Mouse (Mus musculus): ENCODE results near the gene Sec14l4. TPM values are rescaled to one million over a fixed set of nuclear protein-coding genes. Genes with fewer than 3 reads are reported as not detected.

Sec14l4 gene
- total RNA-seq, 4 experiments from 2014 or later, result 0.25 to 0.76 (median 0.52) TPM

DNA sequence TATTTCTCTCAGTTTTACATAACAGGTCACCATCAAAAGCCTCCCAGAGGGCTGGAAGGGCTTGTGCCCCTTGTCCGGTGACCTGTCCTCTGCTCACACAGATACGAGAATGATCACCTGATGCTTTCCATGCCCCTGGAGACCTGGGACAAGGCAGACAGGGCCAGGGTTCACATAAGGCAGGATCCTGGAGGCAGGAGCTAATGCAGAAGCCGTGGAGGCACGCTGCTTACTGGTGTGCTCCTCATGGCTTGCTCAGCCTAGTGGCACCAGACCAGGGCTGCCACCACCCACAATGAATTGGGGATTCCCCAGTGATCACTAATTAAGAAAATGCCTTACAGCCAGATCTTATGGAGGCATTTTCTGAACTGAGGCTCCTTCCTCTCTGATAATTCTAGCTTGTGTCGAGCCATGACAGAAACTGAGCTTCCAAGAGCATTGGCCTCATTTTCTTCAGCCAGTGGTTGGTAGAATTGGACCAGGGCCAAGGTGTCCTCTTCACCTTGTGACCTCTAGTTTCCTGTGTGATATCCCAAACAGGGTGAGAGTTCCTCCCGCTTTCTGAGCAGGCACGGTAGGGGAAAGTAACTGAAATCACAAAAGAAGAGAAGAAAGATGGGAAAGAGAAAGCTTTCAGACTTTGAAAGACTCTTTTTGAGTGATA is 47.1 kb downstream of the Sec14l4 start:
- DNase-seq (ENCODE audit: low spot score in 2 of 2), result no peak

DNA sequence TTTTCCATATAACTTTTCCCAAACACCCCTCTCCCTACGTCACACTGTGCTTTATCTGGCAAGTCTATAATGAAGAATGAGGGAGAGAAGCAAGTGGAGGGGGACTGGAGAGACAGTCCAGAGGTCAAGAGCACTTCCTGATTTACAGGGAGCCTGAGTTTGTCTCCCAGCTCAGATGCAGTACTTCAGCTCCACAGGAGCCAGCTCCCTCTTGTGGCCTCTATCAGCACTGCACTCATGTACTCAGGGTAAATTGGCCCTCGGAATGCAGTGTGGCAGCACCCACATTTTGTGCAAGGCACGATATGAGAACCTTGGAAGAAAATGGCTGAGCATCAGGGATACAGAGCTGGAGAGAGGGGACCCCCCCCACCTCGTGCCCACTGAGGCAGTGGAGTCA is 49.0 kb downstream of the Sec14l4 start:
- DNase-seq (ENCODE audit: low spot score in 2 of 2), result peak in 1 of 2 experiments; percentile 82

DNA sequence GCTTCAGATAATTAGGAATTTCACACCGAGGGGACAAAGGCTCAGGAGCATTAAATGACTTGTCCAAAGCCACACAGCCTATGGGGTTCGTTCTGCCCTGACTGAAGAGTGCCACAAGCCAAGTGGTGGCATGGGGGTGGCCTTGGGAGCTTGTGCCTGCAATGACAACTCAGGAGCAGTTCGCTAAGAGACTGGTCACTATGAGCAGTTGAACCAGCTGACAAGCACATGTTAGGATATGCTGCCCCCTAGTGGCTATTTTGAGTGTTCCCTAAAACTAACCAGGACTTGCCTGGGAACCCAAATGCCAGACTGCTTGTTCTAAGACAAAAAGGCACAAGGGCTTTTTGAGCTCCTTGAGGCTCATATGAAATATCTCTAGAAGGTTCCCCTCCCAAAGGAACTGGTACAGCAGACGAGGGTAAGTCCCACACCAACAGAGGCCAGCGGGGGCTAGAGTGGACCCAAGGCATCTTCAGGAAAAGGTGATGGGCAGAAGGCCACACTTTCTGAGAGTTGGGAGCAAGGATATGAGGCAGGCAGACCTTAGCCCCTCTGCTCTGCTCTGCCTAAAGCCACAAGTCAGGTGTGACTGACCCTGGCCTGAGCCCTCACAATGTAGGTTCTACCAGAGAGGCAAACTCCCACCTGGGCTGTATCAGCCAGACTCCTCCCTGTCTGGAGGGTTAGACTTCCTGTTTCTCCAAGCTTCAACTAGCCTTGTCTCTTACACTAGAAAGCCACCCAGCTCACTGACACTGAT is 52.2 kb downstream of the Sec14l4 start:
- DNase-seq (ENCODE audit: low spot score in 2 of 2), result peak in 1 of 2 experiments; percentile 73

DNA sequence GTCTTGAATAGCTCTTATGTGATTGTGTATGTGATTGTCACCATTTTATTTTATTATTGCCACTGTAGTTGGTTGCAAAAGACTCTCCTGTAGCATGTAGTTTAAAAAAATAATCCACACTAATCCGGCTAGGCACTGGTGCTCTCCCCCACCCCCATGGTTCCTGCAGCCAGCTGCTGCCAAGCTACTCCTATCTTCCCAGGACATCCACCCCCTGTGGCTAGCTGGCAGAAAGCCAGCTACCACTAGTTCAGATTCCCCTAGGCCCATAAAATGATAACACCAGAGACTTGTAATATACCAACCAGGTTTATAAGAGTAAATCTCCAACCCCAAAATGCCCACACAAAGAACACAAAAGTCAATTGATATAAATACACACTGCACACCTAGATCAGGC is 55.0 kb downstream of the Sec14l4 start:
- DNase-seq (ENCODE audit: low spot score in 2 of 2), result no peak

DNA sequence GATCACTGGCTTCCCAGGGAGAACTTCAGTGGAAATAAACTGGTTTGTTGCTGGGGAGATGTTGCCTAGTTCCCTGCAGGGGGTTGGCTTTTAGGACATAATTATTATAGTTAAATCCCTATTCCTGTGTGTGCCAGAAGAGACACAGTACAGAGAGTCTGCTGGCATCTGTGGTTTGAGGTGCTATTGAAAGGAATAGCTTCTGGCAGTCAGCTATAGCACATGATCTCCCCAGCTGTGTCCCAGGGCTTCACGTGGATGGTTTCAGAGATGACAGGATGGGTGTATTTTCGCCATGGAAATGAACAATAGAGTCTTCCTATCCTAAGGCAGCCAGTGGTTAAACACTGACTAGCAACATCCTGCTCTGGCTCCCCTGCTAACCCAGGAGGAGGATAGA is 56.0 kb downstream of the Sec14l4 start:
- peak in 1 of 2 experiments; percentile 57 for DNase-seq (ENCODE audit: low spot score in 2 of 2)

DNA sequence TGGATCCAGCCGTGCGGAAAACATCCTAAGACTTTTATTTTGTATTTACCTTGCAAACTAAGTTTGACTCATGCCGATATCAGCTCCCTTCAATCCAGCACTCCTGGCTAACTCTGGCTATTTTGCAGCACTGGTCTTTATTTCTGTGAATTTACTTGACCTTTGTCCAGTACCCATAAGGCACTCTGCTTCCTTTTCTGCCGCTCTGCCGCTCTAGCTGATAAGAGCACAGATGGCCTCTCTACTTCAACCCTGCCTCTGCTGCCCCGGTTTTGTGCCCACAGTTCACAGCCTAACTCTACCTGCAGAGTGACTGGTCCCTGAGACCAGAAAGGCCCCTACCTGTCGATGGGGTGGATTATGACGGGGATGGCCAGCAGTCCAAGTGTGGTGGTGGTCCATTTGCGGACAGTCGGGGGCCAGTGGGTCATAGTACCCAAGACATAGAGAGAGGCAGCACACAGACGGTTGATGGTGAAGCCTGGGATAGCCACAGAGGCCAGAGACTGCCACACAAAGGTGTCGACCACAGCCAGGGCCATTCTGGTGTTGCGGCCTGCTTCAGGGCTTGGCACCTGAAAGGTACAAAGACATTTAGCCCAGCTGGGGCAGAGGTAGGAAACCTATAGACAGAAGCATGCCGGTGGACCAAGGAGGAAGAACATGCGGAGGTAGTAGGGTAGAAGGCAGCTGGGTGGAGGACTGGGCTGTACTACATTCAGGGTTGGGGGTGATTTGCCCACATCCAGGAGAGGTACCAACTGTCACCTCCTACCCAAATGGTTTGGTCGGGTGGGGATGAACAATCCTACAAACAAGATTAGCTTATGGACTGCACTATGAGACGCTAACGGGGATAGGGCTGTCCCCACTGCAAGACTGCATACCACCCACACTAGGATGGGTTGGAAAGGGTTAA is 62.5 kb downstream of the Sec14l4 start:
- DNase-seq (ENCODE audit: low spot score in 2 of 2), result no peak

DNA sequence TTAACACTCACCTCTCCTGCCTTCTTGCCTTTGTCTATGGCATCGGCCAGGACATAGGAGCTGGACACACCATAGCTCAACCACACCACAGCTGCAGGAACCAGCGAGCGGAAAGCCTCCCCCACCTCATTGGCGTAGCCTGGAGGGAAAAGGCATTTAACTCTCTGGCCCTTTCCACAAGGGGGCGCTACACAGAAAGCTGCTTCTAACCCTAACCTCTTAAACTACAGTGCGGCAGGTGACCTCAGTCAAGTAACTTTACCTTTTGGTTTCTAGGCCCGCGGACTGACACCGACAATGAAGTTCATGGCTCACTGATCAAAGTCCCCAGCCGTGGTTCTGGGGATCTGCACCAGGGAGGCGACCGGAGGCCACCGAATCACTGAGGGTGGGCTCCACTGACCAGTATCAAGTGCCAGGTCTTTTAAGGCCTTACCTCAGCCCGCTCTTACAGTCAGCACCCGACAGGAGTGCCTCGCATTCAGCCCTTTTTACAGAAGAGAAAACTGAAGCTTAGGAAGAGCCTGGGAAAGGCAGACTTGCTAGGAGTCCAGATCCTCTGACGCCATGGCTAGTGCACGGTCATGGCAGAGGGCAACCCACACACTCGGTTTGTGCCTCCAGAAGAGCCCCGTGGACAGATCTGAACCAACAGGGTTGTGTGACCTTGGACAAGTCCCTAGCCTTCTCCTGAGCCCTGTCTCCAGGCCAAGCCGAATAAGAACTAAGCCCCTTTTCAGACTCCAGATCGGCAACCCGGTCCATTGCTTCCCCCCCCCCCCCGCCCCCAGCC is 63.3 kb downstream of the Sec14l4 start:
- peak in 1 of 2 experiments; percentile 80 for DNase-seq (ENCODE audit: low spot score in 2 of 2)

DNA sequence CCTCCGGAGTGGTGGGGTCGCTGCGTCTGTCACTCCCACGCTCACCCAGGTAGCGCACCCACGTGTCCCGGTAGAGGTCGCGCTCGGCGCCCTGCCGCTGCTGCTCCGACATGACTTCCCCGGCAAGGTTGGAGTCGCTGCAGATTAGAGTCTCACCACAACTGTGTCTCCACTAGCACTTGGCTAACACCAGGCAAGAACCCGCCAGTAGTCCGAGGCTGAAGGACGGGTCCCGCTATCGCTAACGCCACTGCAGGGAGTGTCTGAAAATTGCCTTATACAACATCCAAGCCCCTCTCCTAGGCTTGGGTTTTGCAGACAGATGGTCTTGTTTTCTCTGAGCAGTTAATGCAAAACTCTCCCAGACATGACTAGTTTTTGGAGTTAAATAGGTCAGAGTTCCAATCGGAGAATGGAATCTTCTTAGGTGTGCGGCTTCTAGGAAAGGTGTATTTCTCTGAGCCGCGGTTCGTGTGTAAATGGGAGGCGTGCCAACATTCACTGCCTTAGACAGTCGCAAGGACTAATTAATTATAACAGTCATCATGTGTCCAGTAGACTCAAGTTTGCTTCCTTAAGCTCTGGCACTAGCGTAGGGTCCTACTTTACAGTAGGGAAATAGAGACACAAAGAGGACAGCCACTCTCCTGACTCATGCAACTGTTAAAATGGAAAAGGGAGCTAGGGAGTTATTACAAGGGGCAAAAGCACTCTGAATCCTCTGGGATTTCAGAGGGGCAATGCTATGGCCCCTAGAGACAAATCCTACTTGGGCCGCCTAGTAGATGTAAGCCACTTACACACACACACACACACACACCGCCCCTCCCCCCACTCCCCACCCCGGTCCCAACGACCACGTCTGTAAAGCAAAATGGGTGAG is 64.2 kb downstream of the Sec14l4 start, which contains the start of gene Mtfp1:
TSS of gene Mtfp1 (minus strand) at position 275 of the 883 bp plus-strand sequence.
- peak in 1 of 2 experiments; percentile 75 for DNase-seq (ENCODE audit: low spot score in 2 of 2)

DNA sequence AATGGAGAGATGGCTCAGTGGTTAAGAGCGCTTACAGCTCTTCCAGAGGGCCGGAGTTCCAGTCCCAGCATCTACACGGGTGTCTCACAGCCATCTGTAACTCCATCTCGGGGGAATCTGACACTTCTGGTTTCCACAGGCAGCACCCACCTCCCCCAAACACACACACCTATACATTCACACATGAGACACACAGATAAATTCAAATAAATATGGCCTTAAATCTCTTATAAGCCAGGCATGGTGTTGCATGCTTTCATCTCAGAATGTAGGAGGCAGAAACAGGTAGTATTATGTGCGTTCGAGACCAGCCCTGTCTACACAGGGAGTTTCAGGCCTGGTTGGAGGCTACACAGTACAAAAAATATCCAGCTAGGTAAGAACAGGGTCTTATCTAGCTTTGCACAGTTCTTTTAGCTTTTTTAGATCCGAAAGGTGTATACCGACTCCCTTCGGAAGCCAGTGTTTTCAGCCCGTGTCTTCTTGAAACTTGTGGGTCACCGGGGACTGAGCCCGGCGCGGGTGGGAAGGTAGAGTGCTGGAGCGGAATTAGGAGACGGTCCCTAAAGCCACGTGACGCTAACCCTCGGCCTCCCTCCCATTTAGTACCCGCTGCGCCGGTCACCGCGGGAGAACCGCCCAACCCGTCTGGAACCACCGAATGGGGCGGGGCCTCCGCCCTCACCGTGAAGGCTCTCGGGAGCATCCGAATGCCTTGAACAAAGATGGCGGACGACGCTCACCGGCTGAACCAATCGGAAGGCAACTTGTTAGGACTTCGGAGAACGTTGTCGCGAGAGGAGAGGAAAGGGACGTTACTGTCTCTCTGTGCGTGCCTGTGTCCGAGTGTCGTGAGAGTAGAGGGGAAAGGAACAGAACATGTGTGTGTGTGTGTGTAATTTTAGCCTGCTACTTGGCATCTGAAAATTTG is 65.1 kb downstream of the Sec14l4 start:
- peak; percentile 98 to 99 for DNase-seq (ENCODE audit: low spot score in 2 of 2)

DNA sequence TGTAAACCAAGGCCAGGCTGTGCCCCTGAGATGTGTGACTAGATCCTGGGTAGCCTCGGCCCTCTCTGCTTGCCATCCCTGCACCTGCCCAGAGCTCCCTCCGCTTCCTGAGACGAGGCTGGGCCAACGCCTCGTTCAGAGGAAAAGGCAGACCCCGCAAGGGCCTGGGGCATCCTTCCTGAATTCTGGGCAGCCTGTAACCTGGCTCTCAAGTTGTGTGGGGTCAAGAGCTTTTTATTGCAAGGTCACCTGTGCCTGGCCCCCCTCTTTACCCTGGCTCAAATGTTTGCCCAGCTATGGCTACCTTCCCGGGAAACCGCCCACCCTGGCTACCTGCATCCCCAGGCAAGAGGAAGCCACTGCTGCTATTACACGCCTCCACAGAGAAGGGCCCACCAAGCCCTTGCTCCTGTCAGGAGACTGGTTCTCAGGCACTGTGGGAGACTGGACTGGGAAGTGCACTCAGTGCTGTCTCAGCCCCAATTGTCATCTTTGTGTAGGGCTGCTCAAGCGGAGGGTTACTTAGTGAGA is 65.9 kb downstream of the Sec14l4 start:
- no peak for DNase-seq (ENCODE audit: low spot score in 2 of 2)

Other genes starting within 250 kb of the Sec14l4 start
- 10 to 100 TPM; 63.6 to 77.0 (median 69.9) TPM for gene Osbp2, start 167.6 kb upstream of the Sec14l4 start, total RNA-seq (2022)
- 1 to 10 TPM in 2 of 4 experiments, under 1 TPM in 2; 0.52 to 1.0 (median 0.83) TPM for gene 4921536K21Rik, start 136.4 kb upstream of the Sec14l4 start, total RNA-seq (2022)
- gene Dusp18, start 136.2 kb upstream of the Sec14l4 start, total RNA-seq (2022), result 10 to 100 TPM; 19.1 to 26.7 (median 22.9) TPM
- gene Slc35e4, start 116.8 kb upstream of the Sec14l4 start, total RNA-seq (2022), result 10 to 100 TPM; 15.0 to 19.8 (median 16.9) TPM
- gene Tcn2, start 99.3 kb upstream of the Sec14l4 start, total RNA-seq (2022), result 10 to 100 TPM; 14.5 to 50.2 (median 26.1) TPM
- 10 to 100 TPM; 36.4 to 50.9 (median 43.0) TPM for gene Pes1, start 67.5 kb upstream of the Sec14l4 start, total RNA-seq (2022)
- gene 4930556J24Rik, start 54.7 kb upstream of the Sec14l4 start, total RNA-seq (2022), result under 1 TPM in 2 of 4 experiments, not detected in 2; 0.36 to 0.72 TPM
- 10 to 100 TPM in 3 of 4 experiments, 1 to 10 TPM in 1; 9.3 to 10.9 (median 10.6) TPM for gene Gal3st1, start 47.8 kb upstream of the Sec14l4 start, total RNA-seq (2022)
- 1 to 10 TPM; 1.4 to 2.9 (median 1.9) TPM for gene Sec14l3, start 33.4 kb downstream of the Sec14l4 start, total RNA-seq (2022)
- gene Mtfp1, start 64.0 kb downstream of the Sec14l4 start, total RNA-seq (2022), result 100 to 1,000 TPM in 2 of 4 experiments, 10 to 100 TPM in 2; 93.7 to 108 (median 102) TPM
- gene Sec14l2, start 92.0 kb downstream of the Sec14l4 start, total RNA-seq (2022), result 10 to 100 TPM; 52.3 to 62.7 (median 57.1) TPM
- 10 to 100 TPM; 32.4 to 36.4 (median 35.0) TPM for gene Rnf215, start 103.7 kb downstream of the Sec14l4 start, total RNA-seq (2022)
- 10 to 100 TPM; 13.8 to 18.5 (median 15.4) TPM for gene Ccdc157, start 128.8 kb downstream of the Sec14l4 start, total RNA-seq (2022)
- gene Sf3a1, start 128.9 kb downstream of the Sec14l4 start, total RNA-seq (2022), result 10 to 100 TPM; 57.6 to 66.7 (median 63.6) TPM
- gene Tbc1d10a, start 155.3 kb downstream of the Sec14l4 start, total RNA-seq (2022), result 10 to 100 TPM; 26.7 to 31.7 (median 28.8) TPM
- 1 to 10 TPM; 3.1 to 5.8 (median 4.9) TPM for gene Castor1, start 186.8 kb downstream of the Sec14l4 start, total RNA-seq (2022)
- gene Osm, start 205.0 kb downstream of the Sec14l4 start, total RNA-seq (2022), result under 1 TPM in 2 of 4 experiments, not detected in 2; 0.65 to 0.93 TPM
- 1 to 10 TPM in 3 of 4 experiments, under 1 TPM in 1; 0.71 to 2.8 (median 1.6) TPM for gene Lif, start 226.1 kb downstream of the Sec14l4 start, total RNA-seq (2022)

All from layer of hippocampus, adult 8-10 months (tissue).